Mouse (Mus musculus): Measurements from ENCODE around the gene Smbd1.

GRCm38 (mm10) chr16:32815160-32815605 lies 4.9 kb upstream of the Smbd1 start:
- TF ChIP-seq TCF12 (IDR thresholded peaks at IDR 0.05; ENCODE audit: insufficient read depth, poor library complexity, severe bottlenecking), result no peak
- TF ChIP-seq E2F4 (IDR thresholded peaks at IDR 0.05; ENCODE audit: insufficient read depth), result no peak
- no peak for TF ChIP-seq POLR2AphosphoS2 (IDR thresholded peaks at IDR 0.05; ENCODE audit: insufficient read length, low read depth)
- no peak for TF ChIP-seq REST (IDR thresholded peaks at IDR 0.05; ENCODE audit: insufficient read depth, insufficient read length)

Measured in myocyte (in vitro differentiated cells).